Mouse (Mus musculus) midbrain, postnatal 0 days (tissue): ENCODE measurements around the gene Tk1. TPM values are rescaled to one million over a fixed set of nuclear protein-coding genes. Genes with fewer than 3 reads are reported as not detected.

Experiments used
- ATAC-seq: fragments of 200-750 bp; cut with Nextera tagmentation; 2 replicates; pipeline ENCODE4 v1.8.0; 2017; ENCODE audit warnings: moderate number of reproducible peaks, mild to moderate bottlenecking, moderate TSS enrichment, moderate library complexity; ENCODE audit not compliant: low FRiP score
- DNase-seq: peaks from one replicate; pipeline ENCODE4 v3.0.0-alpha.2; 2015; ENCODE audit warnings: low spot score
- H3K27ac ChIP-seq: fragments of 300-500 bp; sonication (generic); 2 replicates; pipeline ENCODE4 v1.5.1; 2014; ENCODE audit warnings: low read depth, mild to moderate bottlenecking, low read length, mixed read lengths
- H3K27me3 ChIP-seq: fragments of 300-500 bp; sonication (generic); 2 replicates; pipeline ENCODE4 v1.6.1; 2014; ENCODE audit warnings: low read length, control low read depth, mixed read lengths; ENCODE audit not compliant: insufficient read depth
- H3K36me3 ChIP-seq: fragments of 300-500 bp; sonication (generic); 2 replicates; pipeline ENCODE4 v1.6.1; 2014; ENCODE audit warnings: low read length, control low read depth, mixed read lengths; ENCODE audit not compliant: insufficient read depth
- H3K4me1 ChIP-seq: fragments of 300-500 bp; sonication (generic); 2 replicates; pipeline ENCODE4 v1.6.1; 2014; ENCODE audit warnings: mild to moderate bottlenecking, control low read depth, antibody characterized with exemption, low read length, mixed read lengths; ENCODE audit not compliant: insufficient read depth
- H3K4me2 ChIP-seq: fragments of 300-500 bp; sonication (generic); 2 replicates; pipeline ENCODE4 v1.6.1; 2014; ENCODE audit warnings: low read depth, mild to moderate bottlenecking, low read length, mixed read lengths; ENCODE audit not compliant: poor library complexity, severe bottlenecking
- H3K4me3 ChIP-seq: fragments of 300-500 bp; sonication (generic); 2 replicates; pipeline ENCODE4 v1.5.1; 2014; ENCODE audit warnings: low read depth, mild to moderate bottlenecking, low read length, moderate library complexity
- H3K9ac ChIP-seq: fragments of 300-500 bp; sonication (generic); replicated peaks from 2 replicates; pipeline ENCODE4 v1.6.1; 2014; ENCODE audit warnings: mild to moderate bottlenecking, low read length, moderate library complexity, mixed read lengths; ENCODE audit not compliant: poor library complexity, severe bottlenecking
- H3K9me3 ChIP-seq: fragments of 300-500 bp; sonication (generic); 2 replicates; pipeline ENCODE4 v1.6.1; 2016; ENCODE audit warnings: low read length, control low read depth
- CTCF ChIP-seq: IDR thresholded peaks from 2 replicates; pipeline ENCODE4 v1.5.1; 2016; ENCODE audit warnings: antibody characterized with exemption, mild to moderate bottlenecking
- WGBS: fragments of 180-500 bp; shearing (Covaris S2); extraction: QIAGEN DNeasy Blood & Tissue Kit; methylation state at CpG from one replicate; pipeline ENCODE4 v1.1.7; 2014; 5-methylcytosine and 5-hydroxymethylcytosine counted together
- polyA plus RNA-seq: library from polyadenylated mRNA; unstranded; fragments of >200 nt; fragmentation: Nextera tagmentation; extraction: Ambion mirVana; gene quantifications from 2 replicates; pipeline ENCODE4 v1.2.1, GENCODE M21; 2015
- total RNA-seq: library from RNA; depleted of rRNA; stranded (reverse); fragments of >200 nt; gene quantifications from 2 replicates; pipeline ENCODE4 v1.2.3, GENCODE M21; 2014

Gene Tk1
- total and polyA plus RNA-seq, 2 experiments from 2014 or later: 6.5 to 8.8 TPM

DNA sequence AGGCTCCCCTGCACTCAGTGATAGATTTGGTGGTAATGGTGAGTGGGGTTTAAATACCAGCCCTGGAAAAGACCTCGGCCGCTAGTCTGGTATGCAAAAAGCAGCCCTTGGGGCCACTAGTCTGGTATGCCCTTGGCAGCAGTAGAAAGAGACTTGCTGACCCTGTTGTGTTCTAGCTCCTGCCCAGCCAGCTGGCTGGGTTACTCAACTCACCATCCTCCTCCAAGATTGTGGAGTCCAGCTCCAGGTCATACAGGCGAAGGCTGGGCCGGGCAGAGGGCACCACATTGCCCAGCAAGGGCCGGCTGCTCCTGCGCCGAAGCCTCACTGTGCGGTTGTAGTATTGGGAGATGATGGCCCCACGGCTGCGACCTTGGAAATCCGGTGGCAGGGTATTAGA, 47.9 kb downstream of the Tk1 start:
- H3K36me3 ChIP-seq: no peaks in the 10 kb centered on the region
- no peaks in the 10 kb centered on the region; the same call in 1 of the 2 replicates for H3K4me1 ChIP-seq
- DNase-seq (no peak), ATAC-seq (no peak)
- H3K27ac ChIP-seq: no peak overlapping the region
- H3K4me3 ChIP-seq: no peak overlapping the region
- no peaks in the 10 kb centered on the region for H3K9me3 ChIP-seq
- TF ChIP-seq CTCF: no peak
- H3K4me2 ChIP-seq: no peak overlapping the region
- peaks cover 24% of the 10 kb centered on the region for H3K27me3 ChIP-seq
- WGBS: 91% methylated on average over 11 of the region's 11 CpGs
- no peak overlapping the region for H3K9ac ChIP-seq

DNA sequence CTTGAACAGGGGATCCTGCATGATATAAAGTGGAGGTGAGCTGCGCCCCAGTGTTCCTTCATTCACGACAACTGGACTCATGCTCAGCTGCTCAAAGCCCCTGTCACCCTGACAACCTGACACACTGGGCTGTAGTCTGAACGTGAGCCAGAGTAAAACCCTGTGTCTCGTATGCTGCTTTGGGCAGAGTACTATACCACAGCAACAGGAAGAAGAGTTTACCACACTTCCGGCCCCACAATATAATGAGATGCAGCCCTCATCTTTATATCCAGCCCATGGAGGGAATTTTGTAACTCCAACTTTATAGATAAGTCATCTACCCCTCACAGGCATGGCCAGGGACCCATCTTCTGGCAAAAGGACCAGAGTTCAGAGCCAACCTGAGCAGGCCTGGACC, 48.8 kb downstream of the Tk1 start:
- ATAC-seq: no peak
- peaks cover 23% of the 10 kb centered on the region for H3K27me3 ChIP-seq

DNA sequence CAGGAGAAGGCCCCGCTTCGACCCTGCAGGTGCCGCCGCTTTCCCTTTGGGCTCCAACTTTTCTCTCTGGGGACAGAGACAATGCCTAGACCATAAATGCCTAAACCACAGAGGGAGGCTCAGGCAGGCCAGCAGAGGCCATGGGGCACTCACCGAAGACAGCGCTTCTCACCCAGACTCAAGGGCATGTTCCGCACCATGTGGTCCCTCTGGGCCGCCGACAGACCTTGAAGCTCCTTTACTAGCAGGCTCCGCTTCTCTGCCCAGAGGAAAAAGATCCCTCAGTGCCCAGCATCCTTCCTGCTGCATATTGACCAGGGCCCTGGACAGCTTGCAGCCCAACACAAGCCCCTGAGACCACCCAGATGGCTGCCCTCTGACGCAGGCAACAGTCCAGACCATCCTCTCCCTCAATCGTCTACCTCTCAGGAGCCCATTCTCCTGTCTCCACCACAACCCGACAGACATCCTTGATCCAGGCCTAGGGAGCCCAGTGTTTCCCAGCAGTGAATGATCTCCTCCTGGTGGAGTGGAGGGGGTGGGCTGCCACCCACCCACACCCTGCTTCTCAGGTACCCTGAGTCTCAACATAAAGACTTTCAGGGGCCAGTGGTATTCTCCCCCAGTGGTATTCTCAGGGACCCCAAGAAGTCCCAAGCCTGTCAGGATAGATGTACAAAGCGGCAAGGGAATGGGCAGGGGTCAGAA, 49.7 kb downstream of the Tk1 start:
- Histone ChIP-seq H3K9me3 (no peaks in the 10 kb centered on the region), H3K4me2 (no peak overlapping the region), H3K4me3 (no peak overlapping the region), H3K36me3 (no peaks in the 10 kb centered on the region), H3K27me3 (peaks cover 14% of the 10 kb centered on the region), H3K4me1 (no peaks in the 10 kb centered on the region; the same call in 1 of the 2 replicates), H3K27ac (no peak overlapping the region), H3K9ac (no peak overlapping the region)
- DNase-seq (no peak), ATAC-seq (no peak)
- 87% methylated on average over 14 of the region's 14 CpGs for WGBS
- no peak for TF ChIP-seq CTCF

More for the DNA sequence above, 48.8 kb downstream of the Tk1 start:
- DNase-seq: no peak
- Histone ChIP-seq H3K9me3 (no peaks in the 10 kb centered on the region), H3K36me3 (no peaks in the 10 kb centered on the region), H3K27ac (no peak overlapping the region), H3K4me1 (no peaks in the 10 kb centered on the region; the same call in 1 of the 2 replicates), H3K4me3 (no peak overlapping the region), H3K4me2 (no peak overlapping the region), H3K9ac (no peak overlapping the region)
- TF ChIP-seq CTCF: no peak
- WGBS: 79% methylated on average over 5 of the region's 5 CpGs

DNA sequence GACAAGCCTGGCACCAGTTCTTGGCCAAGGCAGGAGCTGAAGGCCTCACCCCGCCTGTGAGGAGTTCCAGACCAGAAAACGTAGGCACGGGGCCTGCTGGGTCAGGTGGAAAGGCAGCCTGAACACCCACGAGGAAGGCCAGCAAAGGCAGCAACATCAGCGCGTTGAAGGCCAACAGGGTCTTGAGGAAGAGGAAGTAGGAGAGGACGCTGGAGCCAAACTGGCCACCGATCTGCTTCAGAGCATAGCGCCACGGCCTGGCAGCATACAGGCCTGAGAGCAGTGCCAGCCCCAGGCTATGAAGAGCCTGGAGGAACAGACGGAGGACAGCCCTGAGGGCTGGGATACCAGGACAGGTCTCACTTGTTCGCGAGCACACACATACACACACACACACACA, 50.4 kb downstream of the Tk1 start:
- Histone ChIP-seq H3K4me3 (no peak overlapping the region), H3K27ac (no peak overlapping the region), H3K4me2 (no peak overlapping the region), H3K4me1 (no peaks in the 10 kb centered on the region), H3K9me3 (no peaks in the 10 kb centered on the region), H3K9ac (no peak overlapping the region), H3K27me3 (peaks cover 9% of the 10 kb centered on the region), H3K36me3 (no peaks in the 10 kb centered on the region)
- TF ChIP-seq CTCF: no peak
- DNase-seq: no peak
- no peak for ATAC-seq
- WGBS: 96% methylated on average over 13 of the region's 13 CpGs

DNA sequence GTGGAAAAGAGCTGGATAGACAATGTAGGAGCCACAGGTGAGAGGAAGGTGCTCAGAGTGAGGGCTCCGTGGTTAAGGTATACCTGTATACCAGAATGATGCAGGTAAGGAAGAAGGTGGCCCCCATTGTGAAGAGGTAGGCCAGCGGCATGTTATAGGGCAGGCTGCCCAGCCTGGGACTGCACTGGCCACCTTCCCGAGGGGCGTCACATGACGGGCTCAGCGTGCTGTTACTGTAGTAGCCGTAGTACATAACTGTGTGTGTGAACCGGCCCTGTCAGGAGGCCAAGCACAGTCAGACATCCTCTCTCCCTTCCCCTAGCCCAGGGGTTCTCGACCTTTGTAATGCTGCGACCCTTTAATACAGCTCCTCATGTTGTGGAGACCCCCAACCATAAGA, 51.0 kb downstream of the Tk1 start:
- no peak overlapping the region for H3K4me2 ChIP-seq
- 93% methylated on average over 10 of the region's 10 CpGs for WGBS
- no peaks in the 10 kb centered on the region for H3K36me3 ChIP-seq
- no peak overlapping the region for H3K27ac ChIP-seq
- H3K27me3 ChIP-seq: peaks cover 3% of the 10 kb centered on the region; the same call in 1 of the 2 replicates
- no peaks in the 10 kb centered on the region for H3K9me3 ChIP-seq
- DNase-seq (no peak), ATAC-seq (no peak)
- H3K4me3 ChIP-seq: no peak overlapping the region
- H3K9ac ChIP-seq: no peak overlapping the region
- no peak for TF ChIP-seq CTCF
- no peaks in the 10 kb centered on the region for H3K4me1 ChIP-seq

DNA sequence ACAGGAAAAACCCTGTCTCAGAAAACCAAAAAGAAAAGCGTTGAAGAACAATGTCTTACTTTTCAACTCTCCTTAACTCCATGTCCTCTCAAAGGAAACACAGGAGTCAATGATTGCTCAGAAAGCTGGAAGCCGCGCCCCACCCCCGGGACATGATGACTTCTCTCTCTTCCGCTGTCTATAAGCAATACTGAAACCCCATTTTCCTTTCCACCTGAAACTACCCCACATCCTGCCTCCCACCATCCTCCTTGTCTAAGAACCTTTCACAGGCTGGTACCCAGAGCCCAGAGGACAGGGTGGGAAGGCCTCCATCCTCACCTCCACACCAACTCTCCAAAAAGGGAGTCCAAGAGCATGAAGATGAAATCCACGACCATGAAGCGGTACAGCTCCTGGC, 53.5 kb downstream of the Tk1 start:
- Histone ChIP-seq H3K36me3 (no peaks in the 10 kb centered on the region), H3K4me3 (no peak overlapping the region), H3K9me3 (no peaks in the 10 kb centered on the region), H3K27me3 (no peaks in the 10 kb centered on the region), H3K9ac (no peak overlapping the region), H3K27ac (no peak overlapping the region), H3K4me2 (no peak overlapping the region), H3K4me1 (no peaks in the 10 kb centered on the region)
- 96% methylated on average over 7 of the region's 7 CpGs for WGBS
- no peak for DNase-seq
- no peak for TF ChIP-seq CTCF
- no peak for ATAC-seq
